In the genomic region with DNA sequence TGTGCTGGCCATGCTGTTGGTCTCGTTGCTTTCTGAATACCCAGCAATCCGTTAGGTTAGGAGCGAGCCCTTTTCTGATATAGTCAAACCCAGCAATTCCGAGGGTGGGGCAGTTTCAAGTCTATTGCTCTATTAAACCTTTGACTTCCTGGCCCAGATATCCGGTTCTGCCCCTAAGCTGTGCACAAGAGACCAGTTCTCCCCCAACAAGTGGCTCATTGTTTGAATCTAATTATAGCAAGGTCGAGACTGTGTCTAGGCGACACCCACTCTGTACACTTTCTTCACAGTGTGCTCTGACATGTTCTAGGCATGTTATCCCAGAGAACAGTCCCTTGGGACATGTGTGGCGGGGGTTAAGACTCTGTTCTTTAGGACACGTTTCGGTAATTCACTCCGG, we compare ENCODE assay signal across 21 mouse cellular contexts.
DNase-seq lines count a peak whose midpoint lies in the region; ATAC-seq lines count a peak whose summit lies in the region.
"Had no signal": no experiment of that assay in that cellular context is flagged by ENCODE, and none has a peak within 500 bp of the region (broad histone marks: within the 10 kb centered on the region; RNA-seq: fewer than 3 reads in every experiment).

No protein-coding gene starts in this region.

- H3K27me3 ChIP-seq in intestine, embryonic 14.5 days (replicated peaks; ENCODE audit: control insufficient read depth, insufficient read depth, low read length): no peaks in the 10 kb centered on the region
- H3K27me3 ChIP-seq in intestine, embryonic 15.5 days (replicated peaks): no peaks in the 10 kb centered on the region
- H3K27me3 ChIP-seq in forebrain, embryonic 14.5 days (replicated peaks; ENCODE audit: control insufficient read depth, insufficient read depth, low read length): no peaks in the 10 kb centered on the region
- H3K27me3 ChIP-seq: embryonic facial prominence, embryonic 15.5 days; midbrain, embryonic 12.5 days; neural tube, embryonic 13.5 days had no signal

- 80% methylated on average over 11 of the region's 11 CpGs for WGBS in intestine, embryonic 14.5 days
- 71% methylated on average over 11 of the region's 11 CpGs for WGBS in intestine, embryonic 15.5 days
- WGBS in forebrain, embryonic 14.5 days: 77% methylated on average over 11 of the region's 11 CpGs

- 0 out of 2 replicates have a peak overlapping the region, but pooled peaks have one; percentile 11 for H3K27ac ChIP-seq in intestine, embryonic 14.5 days (ENCODE audit: low read depth)
- H3K27ac ChIP-seq in intestine, embryonic 15.5 days: no peak overlapping the region
- H3K27ac ChIP-seq in forebrain, embryonic 14.5 days (ENCODE audit: low read depth, low read length): no peak overlapping the region
- H3K27ac ChIP-seq: embryonic facial prominence, embryonic 15.5 days; macrophage; midbrain, embryonic 12.5 days; neural tube, embryonic 13.5 days had no signal

- H3K36me3 ChIP-seq in intestine, embryonic 14.5 days (ENCODE audit: control insufficient read depth, insufficient read depth, low read length): peaks cover 39% of the 10 kb centered on the region
- peaks cover 10% of the 10 kb centered on the region for H3K36me3 ChIP-seq in intestine, embryonic 15.5 days
- no peaks in the 10 kb centered on the region for H3K36me3 ChIP-seq in forebrain, embryonic 14.5 days (ENCODE audit: control insufficient read depth, insufficient read depth, low read length)
- H3K36me3 ChIP-seq: midbrain, embryonic 12.5 days had no signal

- ATAC-seq in intestine, embryonic 14.5 days (replicated peaks; ENCODE audit: low FRiP score, low TSS enrichment, low read depth): no peak
- no peak for ATAC-seq in intestine, embryonic 15.5 days
- ATAC-seq in forebrain, embryonic 14.5 days: no peak
- ATAC-seq: activated CD4-positive, CD25-positive, alpha-beta regulatory T cell, adult 4 months; CD4-positive, CD25-positive, alpha-beta regulatory T cell, adult 4 months had no signal

- H3K9me3 ChIP-seq in intestine, embryonic 14.5 days (ENCODE audit: control insufficient read depth, low read length): no peaks in the 10 kb centered on the region
- H3K9me3 ChIP-seq in intestine, embryonic 15.5 days: no peaks in the 10 kb centered on the region
- H3K9me3 ChIP-seq in forebrain, embryonic 14.5 days (replicated peaks; ENCODE audit: control insufficient read depth, low read length): no peaks in the 10 kb centered on the region
- H3K9me3 ChIP-seq: embryonic facial prominence, embryonic 15.5 days; midbrain, embryonic 12.5 days; neural tube, embryonic 13.5 days had no signal

- intact Hi-C loops in heart, postnatal 10 days (cut with DNase I): no loop called here

- no peaks in the 10 kb centered on the region for H3K4me1 ChIP-seq in intestine, embryonic 14.5 days (replicated peaks; ENCODE audit: control insufficient read depth, insufficient read depth, low read length)
- H3K4me1 ChIP-seq in intestine, embryonic 15.5 days (replicated peaks): no peaks in the 10 kb centered on the region
- H3K4me1 ChIP-seq in forebrain, embryonic 14.5 days (ENCODE audit: control insufficient read depth, insufficient read depth, low read length): no peaks in the 10 kb centered on the region
- H3K4me1 ChIP-seq: midbrain, embryonic 12.5 days; neural tube, embryonic 13.5 days had no signal

- no peak overlapping the region for H3K4me2 ChIP-seq in intestine, embryonic 14.5 days (ENCODE audit: low read length)
- no peak overlapping the region for H3K4me2 ChIP-seq in intestine, embryonic 15.5 days (replicated peaks)
- no peak overlapping the region for H3K4me2 ChIP-seq in forebrain, embryonic 14.5 days (ENCODE audit: low read length)
- H3K4me2 ChIP-seq: embryonic facial prominence, embryonic 15.5 days; lung, embryonic 14.5 days; midbrain, embryonic 12.5 days; neural tube, embryonic 13.5 days had no signal

- no peak overlapping the region for H3K9ac ChIP-seq in intestine, embryonic 14.5 days (ENCODE audit: low read length)
- no peak overlapping the region for H3K9ac ChIP-seq in intestine, embryonic 15.5 days
- H3K9ac ChIP-seq in forebrain, embryonic 14.5 days (ENCODE audit: low read length): no peak overlapping the region
- H3K9ac ChIP-seq: embryonic facial prominence, embryonic 15.5 days; lung, embryonic 14.5 days; midbrain, embryonic 12.5 days; neural tube, embryonic 13.5 days had no signal

- DNase-seq in embryo, embryonic 11 days: peak; percentile 10
- DNase-seq in embryo, embryonic 10 days (ENCODE audit: low spot score): no peak
- DNase-seq in intestine, embryonic 14.5 days (ENCODE audit: low spot score): no peak
- DNase-seq in R1 (ENCODE audit: low read depth, low spot score): peak; percentile 83
- peak; percentile 18 to 24 for DNase-seq in heart, postnatal 10 days
- no peak for DNase-seq in spleen, postnatal 14 days (ENCODE audit: low spot score in 2 of 2)
- no peak for DNase-seq in forebrain, embryonic 14.5 days (ENCODE audit: low spot score)
- DNase-seq: adrenal gland, postnatal 25 days; cerebellum, adult 8-10 months; gastrocnemius, postnatal 36 days; kidney, postnatal 14 days; liver; lung, embryonic 14.5 days; thymus, postnatal 4 days had no signal

- H3K4me3 ChIP-seq in intestine, embryonic 14.5 days (ENCODE audit: low read depth, low read length): no peak overlapping the region
- H3K4me3 ChIP-seq in intestine, embryonic 15.5 days (replicated peaks): no peak overlapping the region
- H3K4me3 ChIP-seq in forebrain, embryonic 14.5 days (ENCODE audit: low read depth, low read length): no peak overlapping the region
- H3K4me3 ChIP-seq: embryonic facial prominence, embryonic 15.5 days; midbrain, embryonic 12.5 days; neural tube, embryonic 13.5 days had no signal

Comparison
In these comparisons a context has a peak if more than half of its experiments do, and no peak if none do; other contexts are left out.
1. DNase-seq: peak in embryo, embryonic 11 days (single experiment), R1 (single experiment) and heart, postnatal 10 days (2 of 2); none in embryo, embryonic 10 days (single experiment), intestine, embryonic 14.5 days (single experiment), spleen, postnatal 14 days (0 of 2) and forebrain, embryonic 14.5 days (single experiment).